Mouse (Mus musculus) subcutaneous adipose tissue, adult 2 months (tissue): ENCODE data around the gene Cdk19. TPM values are rescaled to one million over a fixed set of nuclear protein-coding genes. Genes with fewer than 3 reads are reported as not detected.

Experiments
- polyA plus RNA-seq: library from polyadenylated mRNA; depleted of rRNA; stranded (reverse); fragments of >200 nt; gene quantifications from 2 replicates; pipeline ENCODE4 v1.2.3, GENCODE M21; 2012; ENCODE audit warnings: low replicate concordance; rRNA removed

Cdk19 gene
- 6.7 and 9.7 TPM in 2 replicates for polyA plus RNA-seq

GRCm38 (mm10) chr10:40339351-40339964 is at the start of gene Cdk19:
Gene Cdk19 (plus strand): TSS chr10:40339564.

GRCm38 (mm10) chr10:40302140-40302985 is 37.0 kb upstream of the Cdk19 start, which contains the start of gene Amd1:
Gene Amd1 (minus strand): TSS chr10:40302186.

Other genes starting within 250 kb of the Cdk19 start
- gene Slc16a10, start 197.3 kb upstream of the Cdk19 start, polyA plus RNA-seq = 19.6 and 30.2 TPM in 2 replicates
- 3.8 and 5.6 TPM in 2 replicates for gene Rpf2, start 92.5 kb upstream of the Cdk19 start, polyA plus RNA-seq
- 10.3 and 11.4 TPM in 2 replicates for gene Gtf3c6, start 81.5 kb upstream of the Cdk19 start, polyA plus RNA-seq
- gene Amd1, start 37.4 kb upstream of the Cdk19 start, polyA plus RNA-seq = 9.4 and 21.1 TPM in 2 replicates
- gene Slc22a16, start 230.8 kb downstream of the Cdk19 start, polyA plus RNA-seq = not detected in 2 replicates